Mouse (Mus musculus) layer of hippocampus, adult 2 months (tissue): Measurements from ENCODE around the gene Prkn. TPM values are rescaled to one million over a fixed set of nuclear protein-coding genes. Genes with fewer than 3 reads are reported as not detected.

Experiments used
- DNase-seq, 2 experiments: peaks; one replicate each; pipeline ENCODE4 v3.0.0; 2022; ENCODE audit warnings: low spot score in 2 of 2
- H3K27ac ChIP-seq: fragments of 200-600 bp; 2 replicates; pipeline ENCODE4 v1.8.1; 2022
- H3K4me3 ChIP-seq: fragments of 200-600 bp; 2 replicates; pipeline ENCODE4 v1.8.1; 2022; ENCODE audit warnings: mild to moderate bottlenecking
- CTCF ChIP-seq: fragments of 200-600 bp; conservative IDR thresholded peaks from 2 replicates; pipeline ENCODE4 v1.8.1; 2022; ENCODE audit warnings: antibody characterized with exemption, mild to moderate bottlenecking, moderate library complexity
- total RNA-seq, 2 experiments: library from RNA; stranded (reverse); gene quantifications; 2 replicates each; pipeline ENCODE4 v1.2.3; 2021

Gene Prkn
- total RNA-seq, 2 experiments from 2014 or later, result 18.0 to 22.4 TPM

DNA sequence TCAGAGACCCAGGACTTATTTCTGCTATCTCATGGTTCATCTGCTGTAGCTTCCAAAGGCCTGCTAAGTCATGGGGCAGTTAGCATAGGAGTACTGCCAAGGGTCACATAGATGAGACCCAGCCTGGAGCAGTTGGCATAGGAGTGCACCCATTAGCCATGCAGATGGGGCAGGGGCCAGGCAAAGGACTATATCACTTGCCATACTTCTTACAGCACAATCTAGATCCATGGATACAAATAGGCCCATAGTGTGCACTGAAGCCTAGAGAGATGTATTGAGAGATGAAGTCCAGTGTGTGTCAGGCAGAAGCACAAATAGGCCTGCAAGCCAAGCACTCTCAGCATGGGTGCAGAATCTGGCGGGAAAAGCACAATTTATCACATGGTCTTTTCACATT is 802.1 kb downstream of the Prkn start:
- no peak for TF ChIP-seq CTCF

DNA sequence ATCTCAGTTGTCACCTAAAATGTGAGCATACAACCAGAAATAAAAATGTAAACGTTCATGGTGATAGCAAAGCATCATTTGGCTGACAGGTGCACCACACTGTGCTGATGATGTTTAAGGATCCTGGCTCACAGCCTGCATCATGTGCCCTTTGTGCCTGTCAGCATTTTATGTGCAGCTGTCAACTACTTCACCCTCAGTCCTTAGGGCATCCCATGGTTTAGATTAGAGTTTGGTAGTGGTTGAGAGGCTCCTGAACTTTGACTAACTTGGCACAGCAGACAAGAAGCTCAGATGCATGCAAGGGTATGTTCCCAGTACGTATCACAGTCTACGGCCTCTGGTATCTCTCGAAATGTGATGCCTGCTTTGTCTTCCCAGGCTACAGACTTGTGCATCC is 803.8 kb downstream of the Prkn start:
- Histone ChIP-seq H3K4me3 (no peak overlapping the region), H3K27ac (no peak overlapping the region)
- no peak for DNase-seq
- no peak for TF ChIP-seq CTCF

More for the DNA sequence above, 802.1 kb downstream of the Prkn start:
- H3K27ac ChIP-seq, result no peak overlapping the region
- no peak for DNase-seq
- H3K4me3 ChIP-seq, result no peak overlapping the region

DNA sequence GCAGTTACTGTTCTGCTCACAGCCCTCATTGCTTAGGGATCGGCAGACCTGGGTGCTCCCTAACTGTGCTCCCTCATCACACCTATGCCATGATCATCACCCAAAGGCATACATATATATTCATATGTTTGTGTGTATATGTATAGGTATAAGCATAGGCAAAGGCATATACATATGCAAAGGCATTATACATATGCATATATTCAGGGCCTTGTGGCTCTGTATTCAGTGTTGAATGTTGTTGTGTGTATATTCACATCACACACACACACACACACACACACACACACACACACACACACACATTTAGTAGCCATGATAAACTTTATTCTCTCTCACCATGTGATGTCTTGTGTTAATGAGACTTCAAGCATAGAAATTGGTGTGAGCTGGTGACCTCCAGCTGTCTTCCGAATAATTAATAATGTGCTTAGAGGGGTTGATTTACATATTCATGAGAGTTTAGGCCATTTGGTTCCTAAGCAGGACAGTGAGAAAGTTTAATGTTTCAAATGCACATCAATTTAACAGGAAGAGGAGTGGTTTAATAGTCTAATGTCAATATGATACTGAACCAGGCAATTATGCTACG is 804.8 kb downstream of the Prkn start:
- Histone ChIP-seq H3K4me3 (no peak overlapping the region), H3K27ac (no peak overlapping the region)
- DNase-seq, result no peak
- TF ChIP-seq CTCF, result no peak

DNA sequence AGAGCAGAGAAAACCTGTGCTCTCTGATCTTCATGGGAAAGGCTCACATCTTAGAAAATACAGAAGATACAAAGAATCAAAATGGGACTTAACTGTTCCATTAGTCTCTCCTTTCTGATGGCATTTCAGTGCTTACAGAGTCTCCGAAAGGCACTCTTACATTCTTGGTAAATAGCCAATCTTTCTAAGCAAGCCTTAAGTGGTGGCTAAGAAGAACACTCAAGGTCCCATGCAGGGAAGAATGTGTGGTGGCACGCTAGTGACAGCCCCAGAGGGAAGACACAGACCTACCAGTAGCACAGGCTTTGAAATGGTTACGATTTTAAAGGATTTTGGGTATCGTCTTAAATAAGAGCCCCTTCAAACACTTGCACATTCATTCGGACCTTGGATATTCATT is 816.2 kb downstream of the Prkn start:
- no peak for TF ChIP-seq CTCF
- no peak for DNase-seq
- no peak overlapping the region for H3K4me3 ChIP-seq
- H3K27ac ChIP-seq, result no peak overlapping the region

DNA sequence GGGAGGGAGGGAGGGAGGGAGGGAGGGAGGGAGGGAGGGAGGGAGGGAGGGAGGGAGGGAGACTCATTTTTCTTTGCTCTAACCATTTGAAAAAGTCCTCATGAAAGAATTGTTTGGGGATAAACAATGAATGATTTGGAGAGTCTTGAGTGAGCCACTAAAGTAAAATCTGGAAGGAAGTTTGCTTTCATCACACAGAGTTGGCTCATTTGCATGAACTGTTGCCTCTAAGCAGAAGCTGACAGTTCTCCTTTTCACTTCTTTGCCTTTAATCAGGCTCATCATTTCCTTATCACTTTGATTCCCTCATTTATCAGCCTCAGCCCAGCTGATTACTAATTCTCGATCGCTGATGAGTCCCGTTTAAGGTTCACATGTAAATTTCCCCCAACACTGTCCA is 816.7 kb downstream of the Prkn start:
- TF ChIP-seq CTCF, result no peak
- H3K4me3 ChIP-seq, result no peak overlapping the region
- no peak for DNase-seq
- no peak overlapping the region for H3K27ac ChIP-seq

DNA sequence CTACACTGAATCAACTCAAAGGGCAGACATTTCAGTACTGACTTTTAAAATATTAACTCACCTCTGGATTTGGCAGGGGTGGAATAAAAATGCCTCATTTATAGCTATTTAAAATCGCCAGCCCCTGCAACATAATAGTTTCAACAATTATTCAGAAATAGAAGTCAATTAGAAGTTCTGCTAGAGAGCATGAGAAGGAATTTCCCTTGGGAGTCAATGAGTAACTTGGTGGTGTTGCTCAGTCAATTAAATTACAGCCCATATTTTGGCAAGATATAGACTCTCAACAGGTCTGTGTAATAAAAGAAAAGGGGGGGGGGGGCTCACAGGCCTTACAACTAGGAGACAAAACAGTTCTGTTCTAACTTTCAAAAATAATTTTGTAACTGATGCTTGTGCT is 821.7 kb downstream of the Prkn start:
- Histone ChIP-seq H3K4me3 (no peak overlapping the region), H3K27ac (no peak overlapping the region)
- DNase-seq, result no peak
- no peak for TF ChIP-seq CTCF

DNA sequence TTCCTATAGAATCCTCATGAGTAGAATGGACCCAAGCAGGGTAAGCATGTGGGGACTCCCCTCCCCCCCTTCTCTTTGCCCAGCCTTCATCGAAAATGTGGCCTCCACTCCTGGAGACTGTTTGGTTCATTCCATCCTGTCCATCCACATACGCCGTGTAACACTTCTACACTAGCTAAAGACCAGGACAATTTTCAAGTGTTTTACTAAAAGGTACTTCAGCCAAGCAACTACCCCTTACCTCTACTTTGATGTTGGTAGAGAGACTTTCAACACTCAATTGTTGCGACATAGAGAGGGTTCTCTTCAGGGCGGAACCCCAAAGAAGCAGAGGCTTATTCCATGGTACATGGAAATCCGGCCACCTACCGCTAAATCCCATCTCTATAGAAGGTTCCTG is 823.3 kb downstream of the Prkn start:
- no peak for DNase-seq
- TF ChIP-seq CTCF, result no peak
- Histone ChIP-seq H3K27ac (no peak overlapping the region), H3K4me3 (no peak overlapping the region)

DNA sequence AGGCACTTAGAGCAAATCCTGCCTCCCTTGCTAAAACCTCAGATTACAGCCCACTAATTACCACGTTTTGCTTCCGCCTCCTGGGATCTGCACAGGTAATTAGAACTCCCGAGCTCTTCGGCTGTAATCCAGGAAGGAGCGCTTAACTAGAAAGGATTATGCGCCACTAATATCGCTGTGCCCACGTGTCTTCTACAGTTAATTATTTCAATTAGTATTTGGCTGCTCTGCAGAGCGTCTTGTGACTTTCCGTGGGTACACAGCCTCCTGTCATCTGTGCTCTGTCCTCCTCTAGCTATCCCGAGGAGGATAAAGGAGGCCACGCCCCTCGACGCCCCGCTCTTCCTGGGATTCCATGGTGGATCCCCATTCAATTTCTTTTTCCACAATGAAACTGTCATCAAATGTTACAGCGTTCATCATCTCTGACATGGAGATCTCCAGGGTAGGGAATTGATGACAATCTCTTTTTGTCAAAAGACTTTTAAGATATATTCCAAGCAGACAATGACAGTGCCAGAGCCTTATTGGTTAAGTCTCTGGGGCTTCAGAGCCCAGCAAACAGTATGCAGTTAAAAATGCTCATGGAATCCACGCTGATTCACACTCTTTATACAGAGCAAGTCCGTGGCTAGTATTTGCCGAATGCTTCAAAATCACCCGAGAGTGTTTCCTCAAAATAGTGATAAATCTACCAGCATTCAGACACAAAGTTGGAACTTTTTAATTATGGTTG is 824.6 kb downstream of the Prkn start:
- Histone ChIP-seq H3K27ac (peak overlapping the region; percentile 74), H3K4me3 (peak overlapping the region; percentile 55)
- no peak for TF ChIP-seq CTCF
- DNase-seq, result peak in 1 of 2 experiments; percentile 17

DNA sequence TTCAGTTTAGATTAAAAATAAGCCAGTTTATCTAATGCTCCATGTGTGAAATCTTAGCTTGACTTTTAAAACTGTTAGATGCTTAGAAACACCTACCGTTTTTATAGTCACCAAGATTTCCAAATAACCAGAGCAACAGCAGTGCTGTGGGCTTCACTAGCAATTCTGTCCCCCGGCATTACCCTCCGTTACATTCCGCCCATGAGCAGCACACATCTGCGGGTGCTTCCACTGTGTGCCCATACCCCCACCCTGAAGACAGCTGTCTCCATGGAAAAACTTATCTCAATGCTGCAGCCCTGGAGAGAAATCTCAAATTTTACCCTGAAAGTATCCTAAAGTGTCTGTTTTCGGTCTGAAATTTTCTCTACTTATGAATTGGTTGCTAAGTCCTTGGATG is 839.5 kb downstream of the Prkn start:
- TF ChIP-seq CTCF, result no peak
- peak overlapping the region; percentile 65; the same call in 1 of the 2 replicates for H3K27ac ChIP-seq
- H3K4me3 ChIP-seq, result no peak overlapping the region
- peak; percentile 18 to 25 for DNase-seq

DNA sequence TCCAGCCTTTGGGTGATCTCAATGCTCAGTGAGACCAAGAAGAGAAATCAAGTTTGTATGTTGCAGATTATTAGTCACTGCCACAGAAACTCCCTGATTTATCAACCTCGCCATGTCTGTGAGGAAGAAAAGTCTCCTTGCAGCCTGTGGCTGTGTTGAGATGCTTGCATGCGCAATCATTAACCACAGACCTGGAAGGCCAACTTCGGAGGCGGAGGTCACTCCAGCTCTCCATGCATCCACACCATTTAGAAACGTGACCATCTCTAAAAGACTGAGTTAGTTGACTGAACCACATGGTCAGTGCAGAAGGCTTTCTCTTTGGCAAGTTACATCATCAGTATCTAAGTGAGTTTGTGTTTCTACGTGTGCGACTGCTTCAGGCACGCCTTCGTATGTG is 840.3 kb downstream of the Prkn start:
- no peak for TF ChIP-seq CTCF
- DNase-seq, result no peak
- Histone ChIP-seq H3K4me3 (no peak overlapping the region), H3K27ac (peak overlapping the region; percentile 65; the same call in 1 of the 2 replicates)

DNA sequence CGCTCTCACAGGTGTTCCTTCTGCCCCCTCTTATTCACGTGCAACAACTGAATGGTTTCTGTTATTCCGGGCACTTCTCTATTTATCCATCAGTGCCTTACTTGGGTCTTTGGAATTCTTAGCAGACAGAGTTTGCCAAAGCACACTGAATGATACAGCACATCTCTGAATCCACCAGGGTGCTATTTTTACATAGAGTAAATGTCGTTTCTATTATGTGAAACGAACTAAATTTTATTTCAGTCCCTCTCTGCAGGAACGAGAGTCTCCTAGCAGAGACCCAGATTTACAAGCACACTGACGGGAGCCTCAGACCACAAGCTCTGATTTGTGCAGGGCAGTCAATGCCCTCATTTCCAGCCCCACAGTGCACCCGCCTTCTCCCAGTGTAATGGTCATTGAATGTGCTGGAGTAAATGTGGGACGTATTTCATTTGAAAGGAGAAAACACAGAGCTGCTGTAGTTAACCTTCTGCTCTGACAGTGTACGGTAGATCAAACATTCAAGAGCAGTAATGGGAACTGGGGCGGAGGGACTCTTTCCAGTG is 841.7 kb downstream of the Prkn start:
- DNase-seq, result no peak
- H3K27ac ChIP-seq, result peak overlapping the region; percentile 65
- H3K4me3 ChIP-seq, result no peak overlapping the region
- TF ChIP-seq CTCF, result peak; percentile 34

DNA sequence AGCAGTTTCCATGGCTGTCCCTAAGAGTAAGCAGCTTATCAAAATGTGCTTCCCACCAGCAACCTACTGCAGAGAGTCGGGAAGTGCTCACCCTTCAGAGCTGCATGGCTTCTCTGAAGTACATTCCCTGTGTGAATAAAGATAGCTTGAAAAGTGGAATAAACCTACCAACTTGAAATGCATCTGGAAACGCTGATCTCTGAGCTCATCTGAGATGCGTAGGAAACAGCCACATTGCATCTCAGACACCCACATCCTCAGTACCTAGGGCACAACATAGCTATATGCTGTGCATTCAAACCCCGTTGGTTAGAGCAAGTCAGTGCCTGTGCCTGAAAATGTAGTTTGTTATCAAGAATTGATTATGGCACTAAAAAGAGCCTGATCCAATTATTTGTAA is 864.8 kb downstream of the Prkn start:
- TF ChIP-seq CTCF, result no peak
- Histone ChIP-seq H3K27ac (no peak overlapping the region), H3K4me3 (no peak overlapping the region)
- DNase-seq, result no peak

DNA sequence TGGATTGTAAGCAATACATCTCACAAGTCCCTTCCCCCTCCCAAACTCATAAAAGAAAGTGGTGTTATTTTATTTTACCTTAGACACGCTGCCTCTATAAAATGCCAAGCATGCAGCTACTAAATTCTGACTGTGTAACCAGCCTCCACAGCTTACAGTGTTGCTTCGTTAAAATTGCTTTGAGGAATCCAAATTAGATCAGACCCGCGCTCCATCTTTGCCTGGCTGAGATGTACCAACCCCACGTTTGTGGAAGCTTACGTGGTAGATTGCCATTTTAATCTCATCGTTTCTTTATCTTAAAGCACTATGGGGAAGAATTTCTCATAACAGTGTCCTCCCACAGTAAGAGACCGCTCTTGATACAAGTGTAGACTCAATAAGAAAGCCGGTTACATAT is 865.6 kb downstream of the Prkn start:
- DNase-seq, result no peak
- no peak for TF ChIP-seq CTCF
- no peak overlapping the region for H3K4me3 ChIP-seq
- H3K27ac ChIP-seq, result no peak overlapping the region

DNA sequence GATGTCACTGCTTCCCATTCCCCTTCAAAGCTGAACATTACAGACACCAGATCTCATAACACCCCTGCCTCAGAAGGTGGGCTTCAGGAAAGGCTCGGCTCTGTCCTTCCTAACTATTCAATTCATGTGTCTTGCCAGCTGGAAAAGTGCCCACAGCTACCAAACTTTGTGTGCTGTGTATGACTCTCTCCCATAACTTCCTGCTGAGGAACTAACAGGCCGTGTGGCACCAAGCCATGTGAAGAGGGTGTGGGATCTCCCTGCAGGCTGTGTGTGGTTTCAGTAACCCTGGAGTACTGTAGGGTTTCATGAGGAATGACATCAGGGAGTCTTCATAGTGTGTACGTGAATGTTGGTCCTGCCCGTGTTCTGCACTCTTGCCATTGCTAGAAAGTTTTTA is 871.9 kb downstream of the Prkn start:
- no peak overlapping the region for H3K27ac ChIP-seq
- TF ChIP-seq CTCF, result no peak

More for the DNA sequence above, 871.9 kb downstream of the Prkn start:
- H3K4me3 ChIP-seq, result no peak overlapping the region
- no peak for DNase-seq
